Mouse (Mus musculus) limb, embryonic 14.5 days (tissue): ENCODE data around the gene Fkbpl. TPM values are rescaled to one million over a fixed set of nuclear protein-coding genes. Genes with fewer than 3 reads are reported as not detected.

Source experiments
- ATAC-seq: fragments of 200-750 bp; cut with Nextera tagmentation; 2 replicates; pipeline ENCODE4 v1.8.0; 2017; ENCODE audit warnings: low read depth, moderate number of reproducible peaks, moderate TSS enrichment; ENCODE audit not compliant: low FRiP score
- DNase-seq: peaks from one replicate; pipeline ENCODE4 v3.0.0-alpha.2; 2015; ENCODE audit warnings: low spot score
- H3K27ac ChIP-seq: fragments of 300-500 bp; sonication (generic); replicated peaks from 2 replicates; pipeline ENCODE4 v1.5.1; 2014; ENCODE audit warnings: low read depth, mild to moderate bottlenecking, low read length, moderate library complexity, mixed read lengths
- H3K27me3 ChIP-seq: fragments of 300-500 bp; sonication (generic); 2 replicates; pipeline ENCODE4 v1.6.1; 2014; ENCODE audit warnings: low read length, mixed read lengths; ENCODE audit not compliant: control insufficient read depth, insufficient read depth
- H3K36me3 ChIP-seq: fragments of 300-500 bp; sonication (generic); 2 replicates; pipeline ENCODE4 v1.6.1; 2014; ENCODE audit warnings: mild to moderate bottlenecking, low read length, moderate library complexity, mixed read lengths; ENCODE audit not compliant: control insufficient read depth, insufficient read depth
- H3K4me1 ChIP-seq: fragments of 300-500 bp; sonication (generic); 2 replicates; pipeline ENCODE4 v1.6.1; 2014; ENCODE audit warnings: antibody characterized with exemption, low read length, mixed read lengths; ENCODE audit not compliant: control insufficient read depth, insufficient read depth
- H3K4me2 ChIP-seq: fragments of 300-500 bp; sonication (generic); replicated peaks from 2 replicates; pipeline ENCODE4 v1.6.1; 2014; ENCODE audit warnings: low read depth, mild to moderate bottlenecking, low read length, moderate library complexity; ENCODE audit not compliant: severe bottlenecking
- H3K4me3 ChIP-seq: fragments of 300-500 bp; sonication (generic); replicated peaks from 2 replicates; pipeline ENCODE4 v1.5.1; 2014; ENCODE audit warnings: low read length
- H3K9ac ChIP-seq: fragments of 300-500 bp; sonication (generic); 2 replicates; pipeline ENCODE4 v1.6.1; 2014; ENCODE audit warnings: mild to moderate bottlenecking, low read depth, low read length, moderate library complexity; ENCODE audit not compliant: severe bottlenecking
- H3K9me3 ChIP-seq: fragments of 300-500 bp; sonication (generic); 2 replicates; pipeline ENCODE4 v1.6.1; 2016; ENCODE audit warnings: low read length; ENCODE audit not compliant: control insufficient read depth
- POLR2A ChIP-seq: fragments of 200-500 bp; IDR thresholded peaks from 2 replicates; pipeline ENCODE4 v1.8.0; 2012; ENCODE audit warnings: inconsistent platforms, mild to moderate bottlenecking, moderate library complexity, borderline replicate concordance; ENCODE audit not compliant: insufficient read depth, insufficient read length; ENCODE audit errors: extremely low read depth
- WGBS: fragments of 180-500 bp; shearing (Covaris S2); extraction: QIAGEN DNeasy Blood & Tissue Kit; methylation state at CpG from one replicate; pipeline ENCODE4 v1.1.7; 2014; 5-methylcytosine and 5-hydroxymethylcytosine counted together
- polyA plus RNA-seq, 2 experiments: library from polyadenylated mRNA; depleted of rRNA in 1 of 2; stranded (reverse) in 1 of 2; unstranded in 1 of 2; fragments of >200 nt; fragmentation: Nextera tagmentation in 1 of 2; extraction: Ambion mirVana in 1 of 2; gene quantifications; 2 replicates each; pipeline versions ENCODE4 v1.2.1 to v1.2.3; 2012 to 2014

Fkbpl gene
- polyA plus RNA-seq, 2 experiments = 5.1 to 11.9 TPM

GRCm38 (mm10) chr17:34680191-34680590 lies 35.6 kb downstream of the Fkbpl start:
- Histone ChIP-seq H3K4me3 (no peak overlapping the region), H3K9ac (no peak overlapping the region), H3K9me3 (no peaks in the 10 kb centered on the region), H3K27ac (no peak overlapping the region), H3K36me3 (no peaks in the 10 kb centered on the region), H3K4me1 (peaks cover 6% of the 10 kb centered on the region; the same call in 1 of the 2 replicates), H3K4me2 (no peak overlapping the region), H3K27me3 (peaks cover 15% of the 10 kb centered on the region; the same call in 1 of the 2 replicates)
- 81% methylated on average over 26 of the region's 26 CpGs for whole genome bisulfite sequencing
- DNase-seq (no peak), ATAC-seq (no peak)
- no peak for TF ChIP-seq POLR2A

DNA sequence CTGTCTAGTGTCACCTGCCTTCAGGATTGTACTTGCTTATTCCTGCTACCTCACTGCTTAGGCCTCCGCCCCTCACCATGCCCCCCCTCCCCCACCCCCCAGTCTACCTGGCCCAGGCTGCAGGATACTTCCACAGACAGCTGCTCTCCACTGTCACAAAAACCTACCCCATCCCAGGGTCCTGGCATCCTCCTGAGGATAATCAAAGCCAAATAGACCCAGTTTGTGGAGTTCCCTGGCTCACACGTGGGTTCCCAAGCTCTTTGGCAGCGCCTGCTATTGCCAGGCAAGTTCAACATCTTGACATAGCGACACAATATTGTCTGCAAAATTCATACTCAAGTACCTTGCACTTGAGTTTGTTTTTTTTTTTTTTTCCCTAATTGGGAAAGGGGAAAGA lies 36.1 kb downstream of the Fkbpl start:
- peaks cover 6% of the 10 kb centered on the region; the same call in 1 of the 2 replicates for H3K4me1 ChIP-seq
- no peak overlapping the region for H3K4me3 ChIP-seq
- peaks cover 15% of the 10 kb centered on the region; the same call in 1 of the 2 replicates for H3K27me3 ChIP-seq
- no peak for TF ChIP-seq POLR2A
- no peak for ATAC-seq
- H3K4me2 ChIP-seq = no peak overlapping the region
- WGBS = 80% methylated on average over 4 of the region's 4 CpGs
- H3K27ac ChIP-seq = no peak overlapping the region
- no peak overlapping the region for H3K9ac ChIP-seq
- H3K9me3 ChIP-seq = no peaks in the 10 kb centered on the region
- no peak for DNase-seq
- no peaks in the 10 kb centered on the region for H3K36me3 ChIP-seq

DNA sequence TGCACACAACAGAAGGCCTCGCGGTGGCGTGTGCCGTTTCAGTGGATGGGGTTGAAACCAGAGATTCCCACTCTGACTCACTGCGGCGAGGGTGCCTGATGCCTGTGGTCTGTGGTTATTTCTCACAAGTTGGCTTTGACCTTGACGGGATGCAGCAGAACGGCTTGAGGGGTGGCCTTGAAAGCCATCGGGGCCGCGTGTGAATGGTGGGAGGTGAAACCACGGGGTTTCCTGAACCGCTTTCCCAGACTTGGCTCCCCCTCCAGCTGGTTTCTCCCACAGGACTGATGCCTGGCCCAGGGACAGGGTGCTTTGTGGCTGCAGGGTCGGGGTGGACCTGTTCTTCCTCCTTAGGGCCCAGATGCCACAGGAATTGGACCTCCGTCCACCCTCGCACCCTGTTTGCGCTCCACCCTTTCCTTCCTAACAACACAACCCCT lies 36.6 kb downstream of the Fkbpl start:
- no peak overlapping the region for H3K9ac ChIP-seq

DNA sequence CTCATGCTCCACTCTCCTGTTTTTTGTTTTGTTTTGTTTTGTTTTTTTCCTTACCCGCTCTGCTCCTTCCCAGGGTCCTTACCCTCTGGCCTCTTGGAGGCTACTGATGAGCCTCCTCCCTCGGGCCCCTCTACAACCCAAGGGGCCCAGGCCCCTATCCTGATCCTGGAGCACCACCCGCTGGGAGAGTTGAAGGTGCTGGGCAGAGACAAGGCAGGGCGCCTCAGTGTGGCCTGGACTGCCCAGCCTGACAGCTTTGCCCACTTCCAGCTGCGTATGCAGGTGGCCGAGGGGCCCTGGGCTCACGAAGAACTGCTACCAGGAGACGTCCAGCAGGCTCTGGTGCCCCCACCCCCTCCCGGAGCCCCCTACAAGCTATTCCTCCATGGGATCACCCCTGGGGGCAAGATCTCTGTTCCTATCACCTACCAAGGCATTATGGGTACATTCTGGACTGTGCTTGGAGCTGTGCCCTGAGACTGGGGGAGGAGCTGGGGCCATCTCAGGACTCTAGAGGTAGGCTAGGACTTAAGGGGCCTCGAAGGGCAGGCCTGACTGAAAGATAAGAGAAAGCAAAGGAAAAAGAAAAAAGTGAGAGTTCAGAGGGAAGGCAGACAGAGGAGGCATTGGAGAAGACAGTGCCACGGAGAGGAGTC lies 37.4 kb downstream of the Fkbpl start:
- H3K9me3 ChIP-seq = no peaks in the 10 kb centered on the region

More for the DNA sequence above, 36.6 kb downstream of the Fkbpl start:
- H3K9me3 ChIP-seq = no peaks in the 10 kb centered on the region
- no peak overlapping the region for H3K27ac ChIP-seq
- ATAC-seq (no peak), DNase-seq (peak; percentile 31)
- peaks cover 6% of the 10 kb centered on the region; the same call in 1 of the 2 replicates for H3K4me1 ChIP-seq
- no peak overlapping the region for H3K4me2 ChIP-seq
- no peak for TF ChIP-seq POLR2A
- H3K36me3 ChIP-seq = no peaks in the 10 kb centered on the region
- H3K4me3 ChIP-seq = no peak overlapping the region
- peaks cover 15% of the 10 kb centered on the region; the same call in 1 of the 2 replicates for H3K27me3 ChIP-seq
- 72% methylated on average over 17 of the region's 17 CpGs for WGBS

DNA sequence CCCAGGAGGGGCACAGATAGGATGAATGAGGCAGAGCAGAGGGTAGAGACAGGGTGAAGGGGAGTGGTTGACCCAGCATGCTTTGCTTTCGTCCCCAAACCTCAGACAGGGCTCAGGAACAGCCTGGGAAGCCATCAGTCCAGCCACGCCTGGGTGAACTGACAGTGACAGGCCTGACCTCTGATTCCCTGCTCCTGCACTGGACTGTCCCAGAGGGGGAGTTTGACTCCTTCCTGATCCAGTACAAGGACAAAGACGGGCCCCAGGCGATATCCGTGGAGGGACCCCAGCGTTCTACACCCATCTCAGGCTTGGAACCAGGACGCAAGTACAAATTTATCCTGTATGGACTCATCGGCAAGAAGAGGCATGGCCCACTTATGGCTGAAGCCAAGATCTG lies 38.6 kb downstream of the Fkbpl start:
- ATAC-seq (no peak), DNase-seq (no peak)
- no peak overlapping the region for H3K4me2 ChIP-seq
- no peak for TF ChIP-seq POLR2A
- H3K36me3 ChIP-seq = no peaks in the 10 kb centered on the region
- peaks cover 15% of the 10 kb centered on the region; the same call in 1 of the 2 replicates for H3K27me3 ChIP-seq
- WGBS = 81% methylated on average over 8 of the region's 8 CpGs
- no peaks in the 10 kb centered on the region for H3K9me3 ChIP-seq
- peaks cover 6% of the 10 kb centered on the region; the same call in 1 of the 2 replicates for H3K4me1 ChIP-seq
- no peak overlapping the region for H3K27ac ChIP-seq
- H3K9ac ChIP-seq = no peak overlapping the region
- H3K4me3 ChIP-seq = no peak overlapping the region

More for the DNA sequence above, 37.4 kb downstream of the Fkbpl start:
- Histone ChIP-seq H3K4me1 (peaks cover 6% of the 10 kb centered on the region; the same call in 1 of the 2 replicates), H3K4me2 (no peak overlapping the region), H3K27me3 (peaks cover 15% of the 10 kb centered on the region; the same call in 1 of the 2 replicates), H3K36me3 (no peaks in the 10 kb centered on the region), H3K4me3 (no peak overlapping the region), H3K9ac (no peak overlapping the region), H3K27ac (no peak overlapping the region)
- WGBS = 63% methylated on average over 11 of the region's 11 CpGs
- no peak for ATAC-seq
- TF ChIP-seq POLR2A = no peak
- DNase-seq = no peak
